Mouse (Mus musculus): Measurements from ENCODE around the gene Jph4. TPM values are rescaled to one million over a fixed set of nuclear protein-coding genes. Genes with fewer than 3 reads are reported as not detected.

Jph4 gene
- polyA plus RNA-seq, 1 experiment from 2014 or later = 19.9 TPM

GRCm38 (mm10) chr14:55114759-55115701 lies 1.7 kb downstream of the Jph4 start:
- WGBS = under 1% methylated on average over 59 of the region's 78 CpGs
- H3K27me3 ChIP-seq = peaks cover 41% of the 10 kb centered on the region

DNA sequence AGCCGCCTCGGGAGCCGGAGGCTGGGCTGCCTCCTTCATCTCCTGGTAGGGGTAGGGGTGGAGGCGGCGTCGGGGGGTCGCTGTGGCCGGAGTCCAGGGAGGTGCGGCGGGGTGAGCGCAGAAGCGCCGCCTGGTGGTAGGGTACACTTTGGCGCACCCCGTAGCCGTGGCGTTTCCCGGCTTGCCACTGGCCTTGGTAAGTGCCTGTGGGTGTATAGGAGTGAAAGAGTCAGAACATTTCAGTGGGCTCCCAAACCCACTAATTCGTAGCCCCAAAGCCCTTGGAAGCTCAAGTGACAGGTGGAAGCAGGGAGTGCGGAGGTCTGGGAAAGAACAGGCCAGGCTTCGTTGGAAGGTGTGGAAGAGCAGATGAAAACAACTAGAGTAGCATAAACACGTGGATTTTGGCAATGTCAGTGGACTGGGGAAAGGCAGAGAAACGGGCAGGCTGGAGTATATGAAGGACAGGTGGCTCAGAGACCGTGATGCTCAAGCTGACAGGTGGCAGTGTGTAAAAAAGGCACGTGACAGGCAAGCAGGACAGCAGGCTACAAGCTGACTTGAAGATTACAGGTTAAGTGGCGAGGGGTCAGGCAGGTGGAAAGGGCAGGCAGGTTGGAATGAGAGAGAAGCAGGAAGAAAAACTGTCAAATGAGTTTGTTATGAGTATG lies 2.6 kb downstream of the Jph4 start:
- peak overlapping the region; percentile 95 for H3K4me2 ChIP-seq (replicated peaks)
- peaks cover 44% of the 10 kb centered on the region for H3K27me3 ChIP-seq
- no peak for ATAC-seq
- 9% methylated on average over 26 of the region's 26 CpGs for WGBS
- H3K4me3 ChIP-seq (replicated peaks) = peak overlapping the region; percentile 81
- H3K27ac ChIP-seq = peak overlapping the region; percentile 93
- peaks cover 73% of the 10 kb centered on the region for H3K4me1 ChIP-seq (replicated peaks)
- no peaks in the 10 kb centered on the region for H3K9me3 ChIP-seq
- H3K9ac ChIP-seq (replicated peaks) = peak overlapping the region; percentile 88
- H3K36me3 ChIP-seq = peaks cover 13% of the 10 kb centered on the region

More at GRCm38 (mm10) chr14:55114759-55115701, 1.7 kb downstream of the Jph4 start:
- H3K4me3 ChIP-seq (replicated peaks) = peak overlapping the region; percentile 81
- H3K9me3 ChIP-seq = no peaks in the 10 kb centered on the region
- H3K36me3 ChIP-seq = peaks cover 11% of the 10 kb centered on the region
- peak overlapping the region; percentile 88 for H3K9ac ChIP-seq (replicated peaks)
- peak overlapping the region; percentile 93 for H3K27ac ChIP-seq
- H3K4me1 ChIP-seq (replicated peaks) = peaks cover 64% of the 10 kb centered on the region
- H3K4me2 ChIP-seq (replicated peaks) = peak overlapping the region; percentile 95
- ATAC-seq = peak; percentile 59

DNA sequence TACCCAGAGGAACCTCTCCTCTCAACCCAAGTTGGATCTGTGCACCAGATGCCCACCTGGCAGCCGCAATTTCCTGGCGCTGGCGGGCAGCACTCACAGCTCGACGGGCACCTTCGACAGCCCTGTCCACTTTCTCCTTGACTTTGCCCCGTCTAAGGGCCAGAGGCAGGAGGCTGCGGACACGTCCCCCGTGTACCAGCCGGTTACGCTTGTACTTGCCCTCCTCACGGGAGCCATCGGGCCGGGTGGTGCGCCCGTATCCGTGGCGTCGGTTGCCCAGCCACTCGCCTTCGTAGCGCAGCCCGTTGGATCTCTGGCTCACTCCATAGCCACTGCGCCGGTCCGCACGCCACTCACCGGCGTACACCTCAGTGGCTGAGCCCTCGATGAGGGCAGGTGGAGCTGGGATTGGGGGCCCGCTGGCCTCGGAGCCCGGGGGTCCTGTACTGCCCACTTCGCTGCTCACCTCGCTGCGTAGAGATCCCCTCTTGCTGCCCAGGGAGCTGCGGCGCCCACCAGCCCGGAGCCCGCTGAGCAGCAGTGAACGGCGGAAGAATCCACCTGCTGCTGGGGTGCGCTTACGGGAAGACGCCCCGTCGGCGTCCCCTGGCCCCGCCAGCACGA lies 3.3 kb downstream of the Jph4 start:
- WGBS = 76% methylated on average over 51 of the region's 51 CpGs
- no peak overlapping the region for H3K27ac ChIP-seq
- no peak for ATAC-seq
- 0 out of 2 replicates have a peak overlapping the region, but pooled peaks have one; percentile 88 for H3K9ac ChIP-seq (replicated peaks)
- peak overlapping the region; percentile 95 for H3K4me2 ChIP-seq (replicated peaks)
- H3K27me3 ChIP-seq = peaks cover 44% of the 10 kb centered on the region
- no peaks in the 10 kb centered on the region for H3K9me3 ChIP-seq
- H3K4me3 ChIP-seq (replicated peaks) = peak overlapping the region; percentile 81
- H3K36me3 ChIP-seq = peaks cover 13% of the 10 kb centered on the region
- H3K4me1 ChIP-seq (replicated peaks) = peaks cover 79% of the 10 kb centered on the region

DNA sequence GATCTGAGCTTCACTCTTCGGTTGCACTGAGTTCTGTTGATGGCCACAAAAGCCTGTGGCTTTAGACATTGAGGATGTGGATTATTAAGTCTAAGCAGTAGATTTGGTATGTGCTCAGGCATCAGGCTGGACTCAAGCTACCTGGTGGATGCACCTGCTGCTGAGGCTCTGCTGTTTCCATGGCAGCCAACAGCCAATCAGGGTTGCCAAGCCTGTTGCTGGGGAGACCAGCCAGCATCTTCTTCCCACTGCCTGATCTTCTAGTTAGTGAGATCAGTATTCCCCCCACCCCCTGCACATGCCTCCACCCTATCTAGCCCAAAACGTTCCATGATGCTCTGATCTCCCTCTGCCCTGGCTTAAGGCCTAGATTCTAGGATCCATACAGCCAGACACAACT lies 5.0 kb downstream of the Jph4 start:
- Histone ChIP-seq H3K9me3 (no peaks in the 10 kb centered on the region), H3K9ac (replicated peaks) (no peak overlapping the region), H3K27ac (no peak overlapping the region), H3K4me1 (replicated peaks) (peaks cover 84% of the 10 kb centered on the region), H3K27me3 (peaks cover 44% of the 10 kb centered on the region), H3K4me2 (replicated peaks) (peak overlapping the region; percentile 17; the same call in 1 of the 2 replicates), H3K36me3 (peaks cover 13% of the 10 kb centered on the region), H3K4me3 (replicated peaks) (no peak overlapping the region)
- ATAC-seq = no peak
- WGBS = 75% methylated on average over 2 of the region's 2 CpGs

DNA sequence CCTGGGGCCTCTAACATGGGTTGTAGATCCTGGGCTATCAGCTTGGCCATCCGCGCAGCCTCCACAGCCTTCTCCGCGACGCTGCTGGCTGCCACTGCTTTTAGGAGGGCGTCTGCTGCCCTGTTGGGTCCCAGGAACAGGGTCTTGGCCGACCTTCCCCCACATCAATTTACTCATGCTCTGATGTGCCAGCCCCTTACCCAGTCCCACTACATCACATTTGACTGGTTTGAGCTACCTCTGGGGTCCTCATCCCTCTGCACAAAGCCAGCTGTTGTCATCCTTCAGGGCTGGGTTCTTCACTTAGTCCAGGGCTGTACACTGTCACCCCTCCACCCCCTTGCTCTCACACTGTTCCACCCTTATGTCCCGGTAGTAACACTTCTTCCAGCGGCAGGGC lies 6.7 kb downstream of the Jph4 start:
- 34% methylated on average over 9 of the region's 9 CpGs for WGBS
- Histone ChIP-seq H3K4me3 (replicated peaks) (no peak overlapping the region), H3K27me3 (peaks cover 44% of the 10 kb centered on the region), H3K9me3 (no peaks in the 10 kb centered on the region), H3K27ac (0 out of 2 replicates have a peak overlapping the region, but pooled peaks have one; percentile 47), H3K9ac (replicated peaks) (peak overlapping the region; percentile 56; the same call in 1 of the 2 replicates), H3K4me1 (replicated peaks) (peaks cover 84% of the 10 kb centered on the region), H3K36me3 (peaks cover 13% of the 10 kb centered on the region), H3K4me2 (replicated peaks) (no peak overlapping the region; the same call in 1 of the 2 replicates)
- ATAC-seq = no peak

DNA sequence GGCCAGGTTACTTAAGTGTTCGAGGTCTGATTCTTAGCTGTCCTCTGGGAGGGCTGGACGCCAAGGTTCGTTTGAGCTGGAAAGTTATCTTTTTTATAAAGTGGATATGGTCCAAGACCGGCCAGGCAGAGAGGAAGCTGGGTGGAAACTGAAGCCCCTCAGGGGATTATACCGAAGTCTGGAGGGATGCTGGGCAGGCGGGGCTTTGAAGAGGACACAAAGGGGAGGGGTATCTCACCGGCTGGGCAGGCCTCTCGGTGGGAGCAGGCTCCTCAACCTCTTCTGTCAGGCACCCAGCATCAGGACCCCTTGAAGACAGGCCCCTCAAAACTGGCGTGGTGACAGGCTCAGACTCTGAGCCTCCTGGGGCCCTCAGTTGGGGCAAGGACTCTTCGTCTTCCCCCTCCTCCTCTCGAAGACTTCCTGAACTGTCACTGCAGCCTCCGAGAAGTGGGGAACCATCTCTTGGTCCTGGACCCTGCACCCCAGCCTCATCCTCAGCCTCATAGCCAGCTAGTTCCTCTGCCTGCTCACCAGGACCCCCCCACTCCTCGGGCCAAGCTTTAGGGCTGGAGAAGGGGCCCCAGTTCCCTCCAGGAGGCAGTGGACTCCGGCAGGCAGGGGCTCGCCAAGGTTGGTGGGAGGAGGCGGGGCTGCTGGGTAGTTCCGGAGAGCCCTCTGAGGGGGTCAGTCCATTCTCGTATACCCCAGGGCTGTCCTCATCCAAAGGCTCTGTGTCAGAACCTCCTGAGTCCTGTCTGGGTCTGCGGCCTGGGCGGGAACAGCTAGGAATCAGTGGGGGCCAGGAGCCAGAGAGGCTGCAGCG lies 7.5 kb downstream of the Jph4 start:
- peaks cover 49% of the 10 kb centered on the region for H3K27me3 ChIP-seq
- peak overlapping the region; percentile 56 for H3K9ac ChIP-seq (replicated peaks)
- no peaks in the 10 kb centered on the region for H3K9me3 ChIP-seq
- H3K36me3 ChIP-seq = peaks cover 13% of the 10 kb centered on the region
- ATAC-seq = peak; percentile 9; the same call in 1 of the 2 replicates
- peaks cover 78% of the 10 kb centered on the region for H3K4me1 ChIP-seq (replicated peaks)
- peak overlapping the region; percentile 81 for H3K27ac ChIP-seq
- WGBS = 8% methylated on average over 21 of the region's 21 CpGs
- H3K4me3 ChIP-seq (replicated peaks) = no peak overlapping the region
- peak overlapping the region; percentile 39 for H3K4me2 ChIP-seq (replicated peaks)

GRCm38 (mm10) chr14:55108202-55108870 lies 8.4 kb downstream of the Jph4 start:
- H3K27ac ChIP-seq = peak overlapping the region; percentile 81
- H3K4me1 ChIP-seq (replicated peaks) = peaks cover 69% of the 10 kb centered on the region

DNA sequence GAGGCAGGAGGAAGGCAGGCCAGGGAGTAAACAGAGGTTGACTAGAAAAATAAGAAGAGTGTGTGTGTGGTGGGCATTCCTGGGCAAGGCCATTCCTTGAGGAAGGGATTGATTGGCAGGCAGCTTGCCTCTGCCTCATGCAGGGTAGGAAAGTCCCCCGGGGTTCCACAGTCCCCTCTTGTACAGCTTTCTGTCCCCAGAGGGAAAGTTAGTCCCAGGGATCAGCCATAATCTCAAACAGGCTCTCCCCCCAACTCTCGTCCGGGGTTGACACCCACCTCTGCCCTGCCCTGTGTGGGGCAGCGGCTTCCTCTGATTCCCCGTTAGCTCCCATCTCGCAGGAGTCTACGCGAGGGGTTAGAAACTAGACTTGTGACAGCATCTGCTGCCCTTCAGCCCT lies 9.7 kb downstream of the Jph4 start:
- no peak for ATAC-seq
- WGBS = 73% methylated on average over 8 of the region's 8 CpGs
- Histone ChIP-seq H3K36me3 (peaks cover 3% of the 10 kb centered on the region; the same call in 1 of the 2 replicates), H3K4me2 (replicated peaks) (peak overlapping the region; percentile 96; the same call in 1 of the 2 replicates), H3K9me3 (no peaks in the 10 kb centered on the region), H3K9ac (replicated peaks) (no peak overlapping the region), H3K4me3 (replicated peaks) (no peak overlapping the region), H3K4me1 (replicated peaks) (peaks cover 57% of the 10 kb centered on the region), H3K27me3 (peaks cover 30% of the 10 kb centered on the region), H3K27ac (no peak overlapping the region)

More at GRCm38 (mm10) chr14:55108202-55108870, 8.4 kb downstream of the Jph4 start:
- peak overlapping the region; percentile 48 for H3K9ac ChIP-seq (replicated peaks)
- peak; percentile 75 for ATAC-seq
- H3K36me3 ChIP-seq = peaks cover 9% of the 10 kb centered on the region
- WGBS = 32% methylated on average over 9 of the region's 9 CpGs
- H3K4me2 ChIP-seq (replicated peaks) = peak overlapping the region; percentile 39
- H3K27me3 ChIP-seq = peaks cover 41% of the 10 kb centered on the region
- no peak overlapping the region for H3K4me3 ChIP-seq (replicated peaks)
- no peaks in the 10 kb centered on the region for H3K9me3 ChIP-seq

GRCm38 (mm10) chr14:55105836-55106809 lies 10.6 kb downstream of the Jph4 start, which contains the start of gene Ap1g2:
Gene Ap1g2 (minus strand): TSS chr14:55106593.
- H3K27me3 ChIP-seq = peaks cover 24% of the 10 kb centered on the region
- WGBS = under 1% methylated on average over 39 of the region's 39 CpGs
- ATAC-seq = peak; percentile 37

More at GRCm38 (mm10) chr14:55105836-55106809, 10.6 kb downstream of the Jph4 start, which contains the start of gene Ap1g2:
- Histone ChIP-seq H3K4me1 (replicated peaks) (peaks cover 51% of the 10 kb centered on the region), H3K9me3 (no peaks in the 10 kb centered on the region), H3K36me3 (peaks cover 3% of the 10 kb centered on the region; the same call in 1 of the 2 replicates), H3K4me2 (replicated peaks) (peak within 1 kb of the TSS; percentile 96), H3K27ac (peak within 1 kb of the TSS; percentile 68), H3K4me3 (replicated peaks) (peak within 1 kb of the TSS; percentile 46), H3K9ac (replicated peaks) (peak within 1 kb of the TSS; percentile 76)

All from midbrain, embryonic 13.5 days (tissue).